Mouse (Mus musculus) MEL (cell line): ENCODE measurements around the gene Stab1. TPM values are rescaled to one million over a fixed set of nuclear protein-coding genes. Genes with fewer than 3 reads are reported as not detected.

Experiments used
- DNase-seq: peaks from one replicate; pipeline ENCODE4 v3.0.0; 2011; ENCODE audit warnings: low read depth, low spot score
- H3K27ac ChIP-seq: 2 replicates; pipeline ENCODE4 v1.5.1; 2012; ENCODE audit warnings: low read depth, mild to moderate bottlenecking, control low read depth, low read length, moderate library complexity; ENCODE audit not compliant: control insufficient read depth
- H3K27me3 ChIP-seq, 2 experiments: fragments of 150-350 bp in 1 of 2; sonication (generic) in 1 of 2; 2 replicates each; pipeline ENCODE4 v1.6.1; 2012; ENCODE audit warnings: low read length in 2 of 2, mild to moderate bottlenecking in 2 of 2, improper control_type of control experiment in 1 of 2, moderate library complexity in 1 of 2; ENCODE audit not compliant: insufficient read depth in 2 of 2, control insufficient read depth in 1 of 2
- H3K36me3 ChIP-seq, 2 experiments: 2 replicates each; pipeline ENCODE4 v1.6.1; 2012 to 2014; ENCODE audit warnings: low read length in 2 of 2, improper control_type of control experiment in 1 of 2, inconsistent platforms in 1 of 2, mild to moderate bottlenecking in 1 of 2; ENCODE audit not compliant: insufficient read depth in 2 of 2, control insufficient read depth in 1 of 2
- H3K4me1 ChIP-seq, 2 experiments: fragments of 150-350 bp in 1 of 2; sonication (generic) in 1 of 2; 2 replicates each; pipeline ENCODE4 v1.6.1; 2012; ENCODE audit warnings: low read length in 2 of 2, improper control_type of control experiment in 1 of 2, mild to moderate bottlenecking in 1 of 2; ENCODE audit not compliant: insufficient read depth in 2 of 2, control insufficient read depth in 1 of 2
- H3K4me3 ChIP-seq, 2 experiments: fragments of 150-350 bp in 1 of 2; sonication (generic) in 1 of 2; 2 replicates each; pipeline ENCODE4 v1.5.1; 2012; ENCODE audit warnings: low read depth in 2 of 2, low read length in 2 of 2, mild to moderate bottlenecking in 2 of 2, moderate library complexity in 2 of 2, control low read depth in 1 of 2, improper control_type of control experiment in 1 of 2; ENCODE audit not compliant: control insufficient read depth in 1 of 2, insufficient read depth in 1 of 2
- H3K79me2 ChIP-seq: 2 replicates; pipeline ENCODE4 v1.6.1; 2012; ENCODE audit warnings: mild to moderate bottlenecking, low read length, moderate library complexity; ENCODE audit not compliant: control insufficient read depth, poor library complexity, insufficient read depth
- H3K9ac ChIP-seq: 2 replicates; pipeline ENCODE4 v1.6.1; 2012; ENCODE audit warnings: low read depth, mild to moderate bottlenecking, control low read depth, low read length, moderate library complexity; ENCODE audit not compliant: control insufficient read depth, poor library complexity, severe bottlenecking
- H3K9me3 ChIP-seq: fragments of 150-350 bp; sonication (generic); replicated peaks from 2 replicates; pipeline ENCODE4 v1.6.1; 2012; ENCODE audit warnings: mild to moderate bottlenecking, low read length, improper control_type of control experiment, moderate library complexity; ENCODE audit not compliant: insufficient read depth
- CHD1 ChIP-seq: IDR thresholded peaks from 2 replicates; pipeline ENCODE4 v1.6.1; 2012; ENCODE audit warnings: low read depth, mild to moderate bottlenecking, inconsistent platforms, low read length, improper control_type of control experiment
- CHD2 ChIP-seq: IDR thresholded peaks from 2 replicates; pipeline ENCODE4 v1.6.1; 2011; ENCODE audit warnings: low read length, improper control_type of control experiment
- E2F4 ChIP-seq: IDR thresholded peaks from 2 replicates; pipeline ENCODE4 v1.6.1; 2011; ENCODE audit warnings: low read depth, low read length, improper control_type of control experiment, borderline replicate concordance
- EP300 ChIP-seq, 2 experiments: IDR thresholded peaks; 2 replicates each; pipeline ENCODE4 v1.6.1; 2011; ENCODE audit warnings: improper control_type of control experiment in 2 of 2, low read length in 2 of 2, low read depth in 1 of 2, mild to moderate bottlenecking in 1 of 2
- GATA1 ChIP-seq: IDR thresholded peaks from 2 replicates; pipeline ENCODE4 v1.6.1; 2011; ENCODE audit warnings: low read depth, low read length, improper control_type of control experiment
- JUND ChIP-seq: IDR thresholded peaks from 2 replicates; pipeline ENCODE4 v1.6.1; 2011; ENCODE audit warnings: low read depth, mild to moderate bottlenecking, improper control_type of control experiment, low read length
- KAT2A ChIP-seq: conservative IDR thresholded peaks from 2 replicates; pipeline ENCODE4 v1.6.1; 2012; ENCODE audit warnings: low read depth, low read length, improper control_type of control experiment, inconsistent platforms
- MAZ ChIP-seq: IDR thresholded peaks from 2 replicates; pipeline ENCODE4 v1.6.1; 2012; ENCODE audit warnings: low read depth, mild to moderate bottlenecking, inconsistent platforms, low read length, improper control_type of control experiment
- MXI1 ChIP-seq: IDR thresholded peaks from 2 replicates; pipeline ENCODE4 v1.6.1; 2011; ENCODE audit warnings: mild to moderate bottlenecking, low read depth, low read length, improper control_type of control experiment
- MYC ChIP-seq: IDR thresholded peaks from 2 replicates; pipeline ENCODE4 v1.6.1; 2011; ENCODE audit warnings: low read depth, mild to moderate bottlenecking, low read length, improper control_type of control experiment, moderate library complexity
- RCOR1 ChIP-seq: IDR thresholded peaks from 2 replicates; pipeline ENCODE4 v1.6.1; 2012; ENCODE audit warnings: low read depth, mild to moderate bottlenecking, inconsistent platforms, low read length, improper control_type of control experiment
- TBP ChIP-seq: IDR thresholded peaks from 2 replicates; pipeline ENCODE4 v1.8.0; 2011; ENCODE audit warnings: low read depth, low read length, improper control_type of control experiment
- TCF12 ChIP-seq: IDR thresholded peaks from 2 replicates; pipeline ENCODE4 v1.6.1; 2014; ENCODE audit warnings: low read depth, mild to moderate bottlenecking, inconsistent platforms, low read length, improper control_type of control experiment, moderate library complexity
- UBTF ChIP-seq: IDR thresholded peaks from 2 replicates; pipeline ENCODE4 v1.6.1; 2012; ENCODE audit warnings: low read depth, mild to moderate bottlenecking, inconsistent platforms, low read length, improper control_type of control experiment, moderate library complexity, borderline replicate concordance; ENCODE audit not compliant: insufficient read depth
- USF2 ChIP-seq, 2 experiments: IDR thresholded peaks; 2 replicates each; pipeline ENCODE4 v1.6.1; 2011 to 2012; ENCODE audit warnings: improper control_type of control experiment in 2 of 2, low read length in 2 of 2, borderline replicate concordance in 1 of 2, inconsistent platforms in 1 of 2, low read depth in 1 of 2, mild to moderate bottlenecking in 1 of 2; ENCODE audit not compliant: insufficient read depth in 1 of 2
- polyA plus RNA-seq, 2 experiments: library from polyadenylated mRNA; stranded (reverse) in 1 of 2; unstranded in 1 of 2; fragments of >175 nt in 1 of 2; fragments of >200 nt in 1 of 2; gene quantifications; 2 replicates each; pipeline versions ENCODE4 v1.2.1 to v1.2.4; 2012; ENCODE audit warnings: low replicate concordance in 2 of 2, low read depth in 1 of 2; ENCODE audit not compliant: insufficient read length in 2 of 2, insufficient read depth in 1 of 2, missing spikeins in 1 of 2
- total RNA-seq: library from RNA; depleted of rRNA; stranded (reverse); fragments of 300-350 nt; gene quantifications from 2 replicates; pipeline ENCODE4 v1.2.3, GENCODE M21; 2012

Gene Stab1
- total and polyA plus RNA-seq, 3 experiments = 0.15 to 0.40 TPM; not detected in 1

GRCm38 (mm10) chr14:31165991-31166630 lies 2.3 kb downstream of the Stab1 start:
- peaks cover 0 to 9% of the 10 kb centered on the region in 2 experiments; a peak in 2 of 4 replicates for H3K36me3 ChIP-seq
- no peaks in the 10 kb centered on the region for H3K9me3 ChIP-seq
- peak; percentile 48 for DNase-seq
- no peaks in the 10 kb centered on the region for H3K79me2 ChIP-seq
- H3K4me1 ChIP-seq = peaks cover 0 to 25% of the 10 kb centered on the region in 2 experiments
- TF ChIP-seq JUND (no peak), GATA1 (no peak), TCF12 (no peak), RCOR1 (0 out of 2 replicates have a peak, but pooled peaks have one; percentile 18), MXI1 (no peak), TBP (no peak), CHD2 (no peak), MYC (no peak)
- no peak overlapping the region for H3K4me3 ChIP-seq
- no peak overlapping the region for H3K27ac ChIP-seq
- H3K9ac ChIP-seq = no peak overlapping the region
- no peaks in the 10 kb centered on the region for H3K27me3 ChIP-seq

- Histone ChIP-seq H3K4me1 (peaks cover 0 to 22% of the 10 kb centered on the region in 2 experiments), H3K36me3 (peaks cover 0 to 9% of the 10 kb centered on the region in 2 experiments; a peak in 2 of 4 replicates), H3K27me3 (no peaks in the 10 kb centered on the region), H3K27ac (no peak overlapping the region), H3K79me2 (no peaks in the 10 kb centered on the region), H3K4me3 (no peak overlapping the region), H3K9me3 (no peaks in the 10 kb centered on the region), H3K9ac (no peak overlapping the region)
- TF ChIP-seq EP300 (IDR thresholded peaks at IDR 0.05; ENCODE audit: low read depth in 1 of 2, low read length in 2 of 2) (no peak), KAT2A (no peak), UBTF (no peak), E2F4 (no peak), MAZ (no peak), USF2 (IDR thresholded peaks at IDR 0.05; ENCODE audit: borderline replicate concordance in 1 of 2, insufficient read depth in 1 of 2, low read depth in 1 of 2, low read length in 2 of 2) (no peak), TCF12 (no peak), CHD1 (no peak), RCOR1 (no peak)
- no peak for DNase-seq
Measured at GRCm38 (mm10) chr14:31165458-31165857, 3.0 kb downstream of the Stab1 start.
